Mouse (Mus musculus) heart, adult 2 months (tissue): ENCODE results near the gene Nthl1.

Experiments used
- CTCF ChIP-seq: fragments of 200-600 bp; IDR thresholded peaks from 2 replicates; pipeline ENCODE4 v1.8.1; 2022; ENCODE audit warnings: antibody characterized with exemption, mild to moderate bottlenecking, moderate library complexity
- EP300 ChIP-seq: fragments of 200-500 bp; IDR thresholded peaks from 2 replicates; pipeline ENCODE4 v1.6.1; 2011; ENCODE audit warnings: low read depth, low read length, control low read depth; ENCODE audit not compliant: insufficient read depth
- POLR2A ChIP-seq: fragments of 200-500 bp; IDR thresholded peaks from 2 replicates; pipeline ENCODE4 v1.6.1; 2011; ENCODE audit warnings: mild to moderate bottlenecking, low read depth, low read length, control low read depth; ENCODE audit not compliant: insufficient read depth

DNA sequence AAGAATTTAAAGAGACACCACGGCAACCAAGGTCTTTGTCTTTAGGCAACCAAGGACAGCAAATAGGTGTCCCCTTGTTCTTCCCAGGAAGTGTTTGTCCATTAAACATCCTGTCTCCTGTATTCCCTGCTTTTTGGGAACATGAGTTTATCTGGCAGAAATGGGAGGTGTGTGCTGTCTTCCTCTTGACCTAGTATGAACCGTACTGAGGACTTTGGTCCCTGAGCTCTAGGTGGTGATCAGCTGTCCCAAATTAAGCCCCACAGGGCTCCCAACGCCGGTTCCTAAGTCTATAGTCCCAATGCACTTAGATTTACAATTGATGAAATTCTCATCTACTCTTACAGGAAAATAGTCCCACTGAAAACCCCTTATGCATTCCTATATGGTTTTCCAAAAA lies 18.3 kb downstream of the Nthl1 start:
- no peak for TF ChIP-seq CTCF
- TF ChIP-seq POLR2A, result no peak
- TF ChIP-seq EP300, result no peak
